Mouse (Mus musculus) lung, embryonic 14.5 days (tissue): ENCODE measurements around the gene Gm10135. TPM values are rescaled to one million over a fixed set of nuclear protein-coding genes. Genes with fewer than 3 reads are reported as not detected.
"Not testable (repeated sequence)": the region's sequence is repeated elsewhere in the genome, so short reads cannot be mapped to it uniquely, and the experiment has no call there.

Experiments used
- ATAC-seq: fragments of 200-750 bp; cut with Nextera tagmentation; 2 replicates; pipeline ENCODE4 v1.8.0; 2017; ENCODE audit warnings: mild to moderate bottlenecking, moderate TSS enrichment, moderate library complexity; ENCODE audit not compliant: insufficient read depth
- DNase-seq: peaks from one replicate; pipeline ENCODE4 v3.0.0-alpha.2; 2015
- H3K27ac ChIP-seq: fragments of 300-500 bp; sonication (generic); 2 replicates; pipeline ENCODE4 v1.5.1; 2014; ENCODE audit warnings: low read depth, mild to moderate bottlenecking, moderate library complexity
- H3K27me3 ChIP-seq: fragments of 300-500 bp; sonication (generic); 2 replicates; pipeline ENCODE4 v1.6.1; 2014; ENCODE audit warnings: low read length, control low read depth; ENCODE audit not compliant: insufficient read depth
- H3K36me3 ChIP-seq: fragments of 300-500 bp; sonication (generic); 2 replicates; pipeline ENCODE4 v1.6.1; 2014; ENCODE audit warnings: control low read depth; ENCODE audit not compliant: insufficient read depth
- H3K4me1 ChIP-seq: fragments of 300-500 bp; sonication (generic); 2 replicates; pipeline ENCODE4 v1.6.1; 2014; ENCODE audit warnings: antibody characterized with exemption, control low read depth; ENCODE audit not compliant: insufficient read depth
- H3K4me2 ChIP-seq: fragments of 300-500 bp; sonication (generic); 2 replicates; pipeline ENCODE4 v1.6.1; 2014; ENCODE audit warnings: mild to moderate bottlenecking
- H3K4me3 ChIP-seq: fragments of 300-500 bp; sonication (generic); 2 replicates; pipeline ENCODE4 v1.5.1; 2014; ENCODE audit warnings: low read depth, low read length
- H3K9ac ChIP-seq: fragments of 300-500 bp; sonication (generic); 2 replicates; pipeline ENCODE4 v1.6.1; 2014
- H3K9me3 ChIP-seq: fragments of 300-500 bp; sonication (generic); 2 replicates; pipeline ENCODE4 v1.6.1; 2016; ENCODE audit warnings: low read depth, low read length, control low read depth
- CTCF ChIP-seq: IDR thresholded peaks from 2 replicates; pipeline ENCODE4 v1.5.1; 2016; ENCODE audit warnings: antibody characterized with exemption, low read depth
- WGBS: fragments of 180-500 bp; shearing (Covaris S2); extraction: QIAGEN DNeasy Blood & Tissue Kit; methylation state at CpG from one replicate; pipeline ENCODE4 v1.1.7; 2014; 5-methylcytosine and 5-hydroxymethylcytosine counted together
- polyA plus RNA-seq: library from polyadenylated mRNA; unstranded; fragments of >200 nt; fragmentation: Nextera tagmentation; extraction: Ambion mirVana; gene quantifications from 2 replicates; pipeline ENCODE4 v1.2.1, GENCODE M21; 2014

Gm10135 gene
- polyA plus RNA-seq, 1 experiment from 2014 or later: not detected

GRCm38 (mm10) chr5:72960096-72960495 is 14.4 kb downstream of the Gm10135 start:
- Histone ChIP-seq H3K27ac (no peak overlapping the region), H3K4me3 (no peak overlapping the region), H3K4me1 (no peaks in the 10 kb centered on the region), H3K9ac (no peak overlapping the region), H3K36me3 (peaks cover 30% of the 10 kb centered on the region), H3K9me3 (no peaks in the 10 kb centered on the region), H3K4me2 (no peak overlapping the region), H3K27me3 (no peaks in the 10 kb centered on the region)
- TF ChIP-seq CTCF: no peak
- whole genome bisulfite sequencing: 61% methylated on average over 6 of the region's 6 CpGs
- ATAC-seq (no peak), DNase-seq (peak; percentile 11)

GRCm38 (mm10) chr5:72957281-72957680 is 17.2 kb downstream of the Gm10135 start:
- no peak for ATAC-seq
- Histone ChIP-seq H3K4me2 (no peak overlapping the region), H3K4me3 (no peak overlapping the region), H3K4me1 (no peaks in the 10 kb centered on the region), H3K27ac (no peak overlapping the region), H3K9me3 (no peaks in the 10 kb centered on the region), H3K27me3 (no peaks in the 10 kb centered on the region), H3K36me3 (peaks cover 26% of the 10 kb centered on the region), H3K9ac (no peak overlapping the region)
- TF ChIP-seq CTCF: no peak
- 90% methylated on average over 17 of the region's 17 CpGs for WGBS
- DNase-seq: no peak

GRCm38 (mm10) chr5:72953996-72954604 is 20.4 kb downstream of the Gm10135 start:
- 63% methylated on average over 3 of the region's 3 CpGs for WGBS
- no peak for TF ChIP-seq CTCF
- ATAC-seq (no peak), DNase-seq (peak; percentile 32)
- H3K27ac ChIP-seq: no peak overlapping the region
- H3K36me3 ChIP-seq: peaks cover 21% of the 10 kb centered on the region
- H3K4me2 ChIP-seq: no peak overlapping the region
- no peaks in the 10 kb centered on the region for H3K4me1 ChIP-seq
- H3K27me3 ChIP-seq: no peaks in the 10 kb centered on the region
- H3K4me3 ChIP-seq: no peak overlapping the region
- H3K9ac ChIP-seq: no peak overlapping the region
- H3K9me3 ChIP-seq: no peaks in the 10 kb centered on the region

GRCm38 (mm10) chr5:72950252-72950651 is 24.2 kb downstream of the Gm10135 start:
- Histone ChIP-seq H3K4me1 (no peaks in the 10 kb centered on the region), H3K9me3 (no peaks in the 10 kb centered on the region), H3K9ac (no peak overlapping the region), H3K27me3 (no peaks in the 10 kb centered on the region), H3K4me3 (no peak overlapping the region), H3K36me3 (peaks cover 12% of the 10 kb centered on the region; the same call in 1 of the 2 replicates), H3K27ac (no peak overlapping the region), H3K4me2 (no peak overlapping the region)
- 89% methylated on average over 2 of the region's 2 CpGs for WGBS
- no peak for TF ChIP-seq CTCF
- no peak for ATAC-seq
- no peak for DNase-seq

GRCm38 (mm10) chr5:72948136-72948535 is 26.4 kb downstream of the Gm10135 start:
- no peak for ATAC-seq
- Histone ChIP-seq H3K4me2 (no peak overlapping the region), H3K4me3 (no peak overlapping the region), H3K9ac (no peak overlapping the region), H3K36me3 (peaks cover 12% of the 10 kb centered on the region; the same call in 1 of the 2 replicates), H3K4me1 (no peaks in the 10 kb centered on the region), H3K9me3 (no peaks in the 10 kb centered on the region), H3K27ac (no peak overlapping the region), H3K27me3 (no peaks in the 10 kb centered on the region)
- DNase-seq: no peak
- WGBS: 70% methylated on average over 1 of the region's 1 CpGs
- no peak for TF ChIP-seq CTCF

GRCm38 (mm10) chr5:72940906-72941432 is 33.5 kb downstream of the Gm10135 start:
- H3K9ac ChIP-seq: no peak overlapping the region
- no peaks in the 10 kb centered on the region for H3K9me3 ChIP-seq
- H3K27me3 ChIP-seq: no peaks in the 10 kb centered on the region
- H3K27ac ChIP-seq: no peak overlapping the region
- ATAC-seq: no peak
- H3K4me1 ChIP-seq: no peaks in the 10 kb centered on the region
- WGBS: 85% methylated on average over 5 of the region's 5 CpGs
- TF ChIP-seq CTCF: no peak
- H3K4me2 ChIP-seq: no peak overlapping the region
- no peak overlapping the region for H3K4me3 ChIP-seq
- DNase-seq: no peak
- 0 out of 2 replicates have a peak, but pooled peaks cover 3% of the 10 kb centered on the region for H3K36me3 ChIP-seq

GRCm38 (mm10) chr5:72939311-72939710 is 35.2 kb downstream of the Gm10135 start:
- 95% methylated on average over 2 of the region's 2 CpGs for WGBS
- Histone ChIP-seq H3K9ac (no peak overlapping the region), H3K4me2 (no peak overlapping the region)

GRCm38 (mm10) chr5:72938421-72938820 is 36.1 kb downstream of the Gm10135 start:
- WGBS: 94% methylated on average over 3 of the region's 3 CpGs
- not testable (repeated sequence) for ATAC-seq, H3K4me1 ChIP-seq, H3K27me3 ChIP-seq, H3K27ac ChIP-seq, H3K36me3 ChIP-seq, H3K9me3 ChIP-seq, DNase-seq, H3K4me2 ChIP-seq, H3K4me3 ChIP-seq, H3K9ac ChIP-seq

More at GRCm38 (mm10) chr5:72939311-72939710, 35.2 kb downstream of the Gm10135 start:
- 0 out of 2 replicates have a peak, but pooled peaks cover 3% of the 10 kb centered on the region for H3K36me3 ChIP-seq
- no peak for DNase-seq
- no peak overlapping the region for H3K27ac ChIP-seq
- no peaks in the 10 kb centered on the region for H3K9me3 ChIP-seq
- TF ChIP-seq CTCF: no peak
- no peaks in the 10 kb centered on the region for H3K27me3 ChIP-seq
- H3K4me1 ChIP-seq: no peaks in the 10 kb centered on the region
- no peak overlapping the region for H3K4me3 ChIP-seq
- ATAC-seq: no peak
